Mouse (Mus musculus) small intestine, adult 2 months (tissue): Measurements from ENCODE around the gene Gm6370.

ENCODE experiments used
- CTCF ChIP-seq: fragments of 200-500 bp; IDR thresholded peaks from 2 replicates; pipeline ENCODE4 v1.5.1; 2012; ENCODE audit warnings: low read depth, mild to moderate bottlenecking, control low read depth, inconsistent platforms, low read length, moderate library complexity, mixed read lengths; ENCODE audit not compliant: insufficient replicate concordance, insufficient read length; ENCODE audit errors: extremely low read depth
- POLR2A ChIP-seq: fragments of 200-500 bp; IDR thresholded peaks from 2 replicates; pipeline ENCODE4 v1.6.1; 2012; ENCODE audit warnings: low read depth, mild to moderate bottlenecking, control low read depth, inconsistent platforms, low read length, moderate library complexity

- TF ChIP-seq CTCF, result no peak
- TF ChIP-seq POLR2A, result no peak
Observed at GRCm38 (mm10) chr5:146451592-146452254, 39.4 kb upstream of the Gm6370 start.
